Mouse (Mus musculus) liver, postnatal 0 days (tissue): ENCODE measurements around the gene Clock.

ENCODE experiments used
- CTCF ChIP-seq: sonication (generic); IDR thresholded peaks from 2 replicates; pipeline ENCODE4 v1.5.1; 2016; ENCODE audit warnings: antibody characterized with exemption, low read depth
- EP300 ChIP-seq: IDR thresholded peaks from 2 replicates; pipeline ENCODE4 v1.6.1; 2016; ENCODE audit warnings: antibody characterized with exemption, low read depth, mild to moderate bottlenecking

DNA sequence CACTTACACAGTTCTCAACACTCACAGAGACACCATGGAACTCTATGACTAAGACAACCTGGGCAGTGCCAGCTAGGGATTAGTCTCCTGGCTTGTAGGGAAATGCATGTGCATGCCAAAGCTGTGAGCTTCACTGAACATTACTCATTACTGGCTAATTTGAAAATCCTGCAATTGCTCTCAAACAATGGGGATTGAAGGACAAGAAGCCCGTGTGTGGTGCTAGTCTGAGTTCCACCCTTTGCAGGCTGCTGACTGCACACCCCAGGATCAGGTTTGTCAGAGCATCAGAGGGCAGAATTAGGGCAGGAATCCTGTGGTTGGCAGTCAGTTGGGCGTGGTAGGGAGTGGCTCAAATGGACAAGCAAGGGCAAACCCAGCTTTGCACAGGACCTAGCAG is 41.5 kb upstream of the Clock start:
- TF ChIP-seq CTCF (no peak), EP300 (no peak)
